Mouse (Mus musculus) midbrain, embryonic 10.5 days (tissue): ENCODE data around the gene Zxdb. TPM values are rescaled to one million over a fixed set of nuclear protein-coding genes. Genes with fewer than 3 reads are reported as not detected.
A peak's percentile ranks its signal among the peaks of the same experiment; 100 is the strongest.
"Not testable (repeated sequence)": the region's sequence is repeated elsewhere in the genome, so short reads cannot be mapped to it uniquely, and the experiment has no call there.

Experiments
- DNase-seq: peaks from one replicate; pipeline ENCODE4 v3.0.0-alpha.2; 2017; ENCODE audit warnings: low spot score
- H3K27ac ChIP-seq: fragments of 300-500 bp; sonication (generic); replicated peaks from 2 replicates; pipeline ENCODE4 v1.5.1; 2016; ENCODE audit warnings: mild to moderate bottlenecking
- H3K27me3 ChIP-seq: fragments of 300-500 bp; sonication (generic); 2 replicates; pipeline ENCODE4 v1.6.1; 2016; ENCODE audit warnings: low read depth, mild to moderate bottlenecking; ENCODE audit not compliant: poor library complexity, severe bottlenecking
- H3K36me3 ChIP-seq: fragments of 300-500 bp; sonication (generic); 2 replicates; pipeline ENCODE4 v1.6.1; 2016; ENCODE audit warnings: mild to moderate bottlenecking, moderate library complexity
- H3K4me1 ChIP-seq: fragments of 300-500 bp; sonication (generic); 2 replicates; pipeline ENCODE4 v1.6.1; 2016
- H3K4me3 ChIP-seq: fragments of 300-500 bp; sonication (generic); 2 replicates; pipeline ENCODE4 v1.5.1; 2016; ENCODE audit warnings: mild to moderate bottlenecking, moderate library complexity
- H3K9me3 ChIP-seq: fragments of 300-500 bp; sonication (generic); replicated peaks from 2 replicates; pipeline ENCODE4 v1.6.1; 2016; ENCODE audit warnings: mild to moderate bottlenecking
- WGBS: fragments of 180-500 bp; shearing (Covaris S2); methylation state at CpG from one replicate; pipeline ENCODE4 v1.1.7; 2016; 5-methylcytosine and 5-hydroxymethylcytosine counted together
- polyA plus RNA-seq: library from polyadenylated mRNA; unstranded; fragments of >200 nt; fragmentation: Nextera tagmentation; extraction: Ambion mirVana; gene quantifications from 2 replicates; pipeline ENCODE4 v1.2.1, GENCODE M21; 2016

Zxdb gene
- 0.83 and 1.2 TPM in 2 replicates for polyA plus RNA-seq

DNA sequence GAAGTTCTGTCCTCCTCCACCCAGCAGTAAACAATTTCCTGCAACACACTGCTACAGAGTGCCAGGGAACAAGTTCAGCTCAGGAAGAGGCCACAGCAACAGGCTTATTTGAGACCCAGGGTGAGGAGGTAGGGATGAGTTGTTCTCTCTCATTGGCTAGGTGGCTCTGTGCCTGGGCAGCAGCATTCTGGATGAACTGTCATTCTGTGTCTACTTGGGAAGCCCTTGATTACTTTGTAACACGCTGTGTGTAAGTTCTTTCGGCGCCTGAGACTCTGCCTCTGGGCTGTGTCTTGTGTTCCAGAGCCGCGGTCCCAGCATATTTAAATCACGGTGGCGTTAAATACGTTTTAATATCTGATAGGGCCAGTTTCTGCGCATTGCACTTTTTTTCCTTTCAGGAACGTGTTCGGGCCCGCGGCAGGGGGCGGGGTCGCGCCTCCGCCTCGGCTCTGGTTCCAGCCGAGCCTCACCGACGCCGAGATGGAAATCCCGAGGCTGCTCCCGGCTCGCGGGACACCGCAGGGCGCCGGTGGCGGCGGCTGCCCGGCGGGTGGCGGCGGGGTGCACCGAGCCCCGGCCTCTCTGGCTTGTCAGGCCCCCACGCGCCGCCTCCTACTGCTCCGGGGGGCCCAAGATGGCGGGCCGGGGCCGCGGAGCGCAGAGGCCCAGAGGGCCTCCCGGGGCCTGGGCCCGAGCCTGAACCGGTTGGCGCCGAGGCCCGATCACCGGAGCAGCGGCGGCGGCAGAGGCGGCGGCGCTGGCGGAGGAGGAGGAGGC is at the start of gene Zxdb:
Gene Zxdb (plus strand): TSS at position 378 of the 780 bp plus-strand sequence.
- not testable (repeated sequence) for H3K9me3 ChIP-seq, H3K36me3 ChIP-seq, H3K27ac ChIP-seq, H3K27me3 ChIP-seq, H3K4me1 ChIP-seq, DNase-seq
- whole genome bisulfite sequencing, result no CpG with 5 or more reads among the region's 60 CpGs
- H3K4me3 ChIP-seq, result peak within 1 kb of the TSS; percentile 36; the same call in 1 of the 2 replicates

DNA sequence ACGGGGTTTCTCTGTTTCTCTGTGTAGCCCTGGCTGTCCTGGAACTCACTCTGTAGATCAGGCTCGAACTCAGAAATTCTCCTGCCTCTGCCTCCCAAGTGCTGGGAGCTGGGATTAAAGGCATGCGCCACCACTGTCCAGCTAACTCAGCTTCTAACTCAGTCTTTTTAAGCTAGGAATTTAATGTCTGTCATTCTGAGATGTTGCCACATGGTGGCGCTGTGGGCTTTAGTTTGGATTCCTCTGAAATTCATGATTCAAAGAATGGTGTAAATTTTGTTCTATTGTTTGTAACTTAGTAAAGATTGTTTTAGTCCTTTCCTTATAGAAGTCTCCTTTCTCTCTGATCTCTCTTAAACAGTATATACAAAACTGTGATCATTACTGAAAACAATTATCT is 49.4 kb upstream of the Zxdb start:
- WGBS, result 54% methylated on average over 4 of the region's 4 CpGs
- no peaks in the 10 kb centered on the region for H3K9me3 ChIP-seq
- DNase-seq, result peak; percentile 19
- 0 out of 2 replicates have a peak, but pooled peaks cover 12% of the 10 kb centered on the region for H3K27me3 ChIP-seq
- no peaks in the 10 kb centered on the region for H3K4me1 ChIP-seq
- H3K27ac ChIP-seq, result no peak overlapping the region
- no peak overlapping the region for H3K4me3 ChIP-seq
- H3K36me3 ChIP-seq, result no peaks in the 10 kb centered on the region

DNA sequence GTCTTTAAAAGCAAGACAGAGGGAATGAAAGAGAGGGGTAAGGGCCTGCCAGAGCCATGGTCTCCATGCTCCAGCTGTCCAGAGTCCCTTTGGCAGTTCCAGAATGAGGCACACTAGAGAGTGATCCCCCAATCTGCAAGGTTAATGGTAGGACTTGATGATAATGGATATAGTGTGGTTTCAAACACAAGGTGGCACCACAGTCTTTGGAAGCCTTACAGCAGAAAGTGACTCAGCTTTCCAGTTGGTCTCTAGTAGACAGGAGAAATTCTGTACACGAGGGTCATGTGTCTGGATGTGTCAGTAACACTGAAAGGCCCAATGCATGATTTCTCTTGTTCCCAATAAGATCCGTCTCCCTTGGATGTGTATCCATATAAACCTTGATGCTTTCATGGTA is 42.8 kb upstream of the Zxdb start:
- H3K27ac ChIP-seq, H3K9me3 ChIP-seq, H3K4me3 ChIP-seq, DNase-seq, H3K36me3 ChIP-seq, H3K27me3 ChIP-seq, H3K4me1 ChIP-seq: not testable (repeated sequence)
- no CpG with 5 or more reads among the region's 2 CpGs for WGBS

DNA sequence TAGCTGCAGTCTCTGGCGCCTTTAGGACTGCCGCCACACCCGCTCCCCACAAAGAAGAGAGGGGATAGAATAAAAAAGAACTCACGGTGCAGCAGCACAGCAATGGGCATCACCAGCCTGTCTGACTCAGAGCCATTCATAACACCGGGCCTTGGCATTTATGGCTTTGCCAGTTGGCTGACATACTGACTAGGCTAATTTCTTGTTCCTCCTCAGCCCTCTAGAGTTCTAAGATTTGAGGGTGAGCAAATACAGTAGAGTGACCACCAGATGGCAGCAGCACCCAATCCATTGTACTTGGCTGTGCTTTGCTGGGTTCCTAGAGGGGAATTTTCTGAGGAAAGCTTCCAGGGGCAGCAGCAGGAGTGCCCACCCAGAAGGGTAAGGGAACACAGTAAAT is 34.8 kb upstream of the Zxdb start:
- WGBS, result 89% methylated on average over 5 of the region's 5 CpGs
- H3K27me3 ChIP-seq, DNase-seq, H3K9me3 ChIP-seq, H3K4me1 ChIP-seq, H3K27ac ChIP-seq, H3K36me3 ChIP-seq, H3K4me3 ChIP-seq: not testable (repeated sequence)

DNA sequence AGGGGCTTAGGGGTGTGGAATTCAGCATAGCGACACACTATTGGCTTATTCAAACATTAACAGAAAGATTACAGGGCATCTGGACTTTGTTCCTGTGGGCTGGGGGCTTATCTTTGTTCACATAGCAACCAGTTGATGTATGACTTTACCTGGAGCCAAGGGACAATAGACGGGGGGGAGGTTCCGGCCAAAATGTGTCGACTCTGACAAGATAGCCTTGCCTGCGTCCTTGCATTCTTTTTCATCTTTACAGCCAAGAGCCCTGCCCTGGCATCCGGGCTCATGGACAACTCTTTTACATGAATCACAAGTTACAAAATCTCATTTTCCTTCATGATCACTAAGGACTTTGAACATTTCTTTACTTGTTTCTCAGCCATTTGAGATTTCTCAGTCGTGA is 17.7 kb upstream of the Zxdb start:
- not testable (repeated sequence) for H3K4me1 ChIP-seq, DNase-seq, H3K27ac ChIP-seq, H3K4me3 ChIP-seq, H3K36me3 ChIP-seq, H3K9me3 ChIP-seq, H3K27me3 ChIP-seq
- 92% methylated on average over 7 of the region's 7 CpGs for WGBS

DNA sequence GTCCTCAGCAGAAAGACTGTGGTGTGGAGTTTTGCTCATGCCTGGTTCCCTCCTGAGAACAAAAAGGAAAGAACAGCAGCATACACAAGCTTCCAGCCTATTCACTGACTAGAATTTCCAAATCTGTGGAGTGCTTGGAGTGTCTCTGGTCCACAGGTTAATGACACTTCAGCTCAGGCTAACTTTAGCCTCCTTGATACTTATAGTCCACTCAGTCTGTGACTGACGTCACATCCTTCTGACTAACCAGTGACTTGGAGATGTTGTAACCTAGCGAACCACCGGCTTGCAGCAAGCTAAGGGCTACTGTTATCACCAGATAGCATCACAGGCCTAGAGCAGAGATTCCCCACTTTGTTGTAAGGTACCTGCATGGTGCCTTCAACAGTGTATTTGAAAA is 14.6 kb upstream of the Zxdb start:
- H3K4me3 ChIP-seq, H3K27ac ChIP-seq, DNase-seq, H3K27me3 ChIP-seq, H3K36me3 ChIP-seq, H3K4me1 ChIP-seq, H3K9me3 ChIP-seq: not testable (repeated sequence)
- WGBS, result no CpG with 5 or more reads among the region's 3 CpGs

DNA sequence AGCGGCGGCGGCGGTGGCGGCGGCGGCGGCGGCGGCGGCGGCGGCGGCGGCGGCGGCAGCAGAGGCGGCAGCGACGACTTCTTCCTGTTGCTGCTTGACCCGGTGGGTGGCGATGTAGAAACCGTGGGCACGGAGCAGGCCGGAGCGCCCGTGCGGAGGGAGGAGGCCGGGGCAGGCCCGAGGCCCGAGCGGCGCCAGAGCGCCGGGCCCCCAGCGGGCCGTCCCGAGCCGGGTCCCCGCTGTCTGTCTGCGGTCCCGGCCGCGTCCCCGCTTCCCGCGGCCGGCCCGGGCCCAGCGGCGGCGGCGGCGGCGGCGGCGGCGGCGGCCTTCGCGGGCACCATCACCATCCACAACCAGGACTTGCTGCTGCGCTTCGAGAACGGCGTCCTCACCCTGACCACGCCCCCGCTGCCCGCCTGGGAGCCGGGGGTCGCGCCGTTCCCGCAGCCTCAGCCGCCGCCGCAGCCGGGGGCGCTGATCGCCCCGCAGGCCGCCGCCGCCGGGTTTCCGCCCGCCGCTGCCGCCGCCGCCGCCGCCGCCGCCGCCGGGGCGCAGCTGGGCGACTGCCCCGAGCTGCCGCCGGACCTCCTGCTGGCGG is 702 bp downstream of the Zxdb start:
- H3K4me3 ChIP-seq, result peak overlapping the region; percentile 36; the same call in 1 of the 2 replicates
- H3K4me1 ChIP-seq, H3K9me3 ChIP-seq, H3K36me3 ChIP-seq, H3K27ac ChIP-seq, H3K27me3 ChIP-seq, DNase-seq: not testable (repeated sequence)
- 66% methylated on average over 36 of the region's 102 CpGs for WGBS

DNA sequence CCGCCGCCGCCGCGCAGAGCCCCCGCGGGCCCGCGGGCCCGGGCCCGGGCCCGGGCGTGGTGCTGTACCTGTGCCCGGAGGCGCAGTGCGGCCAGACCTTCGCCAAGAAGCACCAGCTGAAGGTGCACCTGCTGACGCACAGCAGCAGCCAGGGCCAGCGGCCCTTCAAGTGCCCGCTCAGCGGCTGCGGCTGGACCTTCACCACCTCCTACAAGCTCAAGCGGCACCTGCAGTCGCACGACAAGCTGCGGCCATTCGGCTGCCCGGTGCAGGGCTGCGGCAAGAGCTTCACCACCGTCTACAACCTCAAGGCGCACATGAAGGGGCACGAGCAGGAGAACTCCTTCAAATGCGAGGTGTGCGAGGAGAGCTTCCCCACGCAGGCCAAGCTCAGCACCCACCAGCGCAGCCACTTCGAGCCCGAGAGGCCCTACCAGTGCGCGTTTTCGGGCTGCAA is 1.3 kb downstream of the Zxdb start:
- not testable (repeated sequence) for H3K27me3 ChIP-seq, H3K27ac ChIP-seq, H3K4me1 ChIP-seq, H3K4me3 ChIP-seq, H3K9me3 ChIP-seq, H3K36me3 ChIP-seq, DNase-seq
- WGBS, result no CpG with 5 or more reads among the region's 41 CpGs

DNA sequence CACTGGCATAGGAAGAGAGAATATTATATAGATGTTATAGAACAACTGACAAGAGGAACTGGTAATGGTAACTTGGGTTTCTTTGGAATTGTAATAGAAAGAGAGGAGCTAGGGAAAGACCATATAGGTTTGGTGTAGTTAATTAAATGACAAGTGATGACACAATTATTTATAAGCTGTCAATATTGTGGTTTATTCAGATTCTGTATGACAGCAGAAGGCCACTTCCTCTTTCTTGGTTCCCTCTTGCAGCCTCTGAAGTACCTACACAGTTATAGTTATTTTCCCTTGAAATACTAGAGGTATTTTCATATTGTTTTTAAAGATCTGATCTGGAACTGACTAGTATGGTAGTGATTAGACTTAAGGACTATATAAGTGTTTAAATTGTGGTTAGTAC is 7.2 kb downstream of the Zxdb start:
- Histone ChIP-seq H3K27me3 (0 out of 2 replicates have a peak, but pooled peaks cover 3% of the 10 kb centered on the region), H3K36me3 (no peaks in the 10 kb centered on the region), H3K27ac (no peak overlapping the region), H3K4me3 (no peak overlapping the region), H3K4me1 (no peaks in the 10 kb centered on the region), H3K9me3 (no peaks in the 10 kb centered on the region)
- no peak for DNase-seq

DNA sequence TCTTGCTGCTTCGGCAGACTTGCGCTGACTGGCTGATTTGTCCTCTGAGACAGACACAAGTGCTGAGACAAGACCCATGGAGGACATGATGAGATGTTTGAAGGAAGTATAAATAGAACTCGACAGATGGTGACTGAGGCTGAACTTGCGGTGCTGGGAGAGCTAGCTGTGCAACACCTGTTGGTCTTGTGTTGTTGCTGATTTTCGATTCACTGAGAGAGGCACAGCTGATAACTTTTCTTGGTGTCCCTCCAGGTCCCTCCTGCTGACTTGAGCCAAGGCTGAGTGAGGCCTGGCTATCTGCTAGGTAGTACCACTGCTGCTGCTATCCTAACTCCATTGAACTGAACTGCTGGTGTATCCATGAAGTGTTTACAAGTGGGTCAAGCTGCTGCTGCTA is 29.4 kb downstream of the Zxdb start:
- no peaks in the 10 kb centered on the region for H3K9me3 ChIP-seq
- WGBS, result 87% methylated on average over 5 of the region's 5 CpGs
- no peaks in the 10 kb centered on the region for H3K27me3 ChIP-seq
- no peak for DNase-seq
- H3K4me3 ChIP-seq, result no peak overlapping the region
- no peak overlapping the region for H3K27ac ChIP-seq
- no peaks in the 10 kb centered on the region for H3K36me3 ChIP-seq
- H3K4me1 ChIP-seq, result no peaks in the 10 kb centered on the region

DNA sequence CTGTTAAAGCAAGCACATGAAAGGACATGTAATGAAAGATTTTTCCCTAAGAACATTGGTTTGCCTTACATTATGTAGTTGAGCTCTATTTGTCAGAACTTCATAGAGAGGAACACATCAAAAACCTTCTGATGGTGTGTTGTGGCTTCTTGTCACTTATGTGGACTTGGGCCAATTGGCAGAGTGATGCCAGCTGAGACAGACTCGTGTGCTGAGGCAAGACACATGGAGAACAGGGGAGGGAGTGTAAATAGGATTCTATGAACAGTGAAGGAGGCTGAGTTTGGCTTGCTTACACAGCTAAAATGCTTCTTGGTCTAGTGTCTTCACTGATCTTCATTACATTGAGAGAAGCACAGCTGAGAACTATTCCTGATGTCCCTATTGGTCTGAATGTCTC is 35.6 kb downstream of the Zxdb start:
- no peaks in the 10 kb centered on the region for H3K36me3 ChIP-seq
- H3K4me1 ChIP-seq, result no peaks in the 10 kb centered on the region
- WGBS, result 60% methylated on average over 1 of the region's 1 CpGs
- H3K9me3 ChIP-seq, result no peaks in the 10 kb centered on the region
- H3K27me3 ChIP-seq, result no peaks in the 10 kb centered on the region
- no peak overlapping the region for H3K27ac ChIP-seq
- DNase-seq, result no peak
- H3K4me3 ChIP-seq, result no peak overlapping the region

DNA sequence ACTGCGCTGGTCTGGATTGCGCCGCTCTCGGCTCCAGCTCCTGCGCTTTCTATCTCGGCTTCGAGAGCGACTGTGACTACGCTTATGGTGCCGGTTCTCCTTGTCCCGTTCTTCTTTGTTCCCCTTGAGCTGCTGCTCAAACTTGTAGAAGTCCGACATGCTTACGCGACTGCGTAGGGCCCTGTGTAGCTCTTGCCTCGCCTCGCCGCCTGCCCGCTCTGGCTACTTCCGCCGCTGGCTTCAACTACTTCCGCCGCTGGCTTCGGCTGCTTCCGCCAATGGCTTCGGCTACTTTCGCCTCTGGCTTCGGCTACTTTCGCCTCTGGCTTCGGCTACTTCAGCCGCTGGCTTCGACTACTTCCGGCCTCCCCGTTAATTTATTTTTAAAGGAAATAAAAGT is 49.5 kb downstream of the Zxdb start:
- Histone ChIP-seq H3K27ac (no peak overlapping the region), H3K4me3 (no peak overlapping the region), H3K36me3 (no peaks in the 10 kb centered on the region), H3K27me3 (no peaks in the 10 kb centered on the region), H3K9me3 (no peaks in the 10 kb centered on the region), H3K4me1 (no peaks in the 10 kb centered on the region)
- WGBS, result 95% methylated on average over 34 of the region's 34 CpGs
- no peak for DNase-seq
